Mouse (Mus musculus) ES-Bruce4 (cell line): ENCODE data around the gene Trp53bp1.

Experiments
- CTCF ChIP-seq: IDR thresholded peaks from one replicate; pipeline ENCODE4 v1.8.1; 2011; ENCODE audit warnings: low read depth, low read length
- EP300 ChIP-seq: IDR thresholded peaks from 2 replicates; pipeline ENCODE4 v1.6.1; 2011; ENCODE audit warnings: low read depth, low read length; ENCODE audit not compliant: insufficient read depth

DNA sequence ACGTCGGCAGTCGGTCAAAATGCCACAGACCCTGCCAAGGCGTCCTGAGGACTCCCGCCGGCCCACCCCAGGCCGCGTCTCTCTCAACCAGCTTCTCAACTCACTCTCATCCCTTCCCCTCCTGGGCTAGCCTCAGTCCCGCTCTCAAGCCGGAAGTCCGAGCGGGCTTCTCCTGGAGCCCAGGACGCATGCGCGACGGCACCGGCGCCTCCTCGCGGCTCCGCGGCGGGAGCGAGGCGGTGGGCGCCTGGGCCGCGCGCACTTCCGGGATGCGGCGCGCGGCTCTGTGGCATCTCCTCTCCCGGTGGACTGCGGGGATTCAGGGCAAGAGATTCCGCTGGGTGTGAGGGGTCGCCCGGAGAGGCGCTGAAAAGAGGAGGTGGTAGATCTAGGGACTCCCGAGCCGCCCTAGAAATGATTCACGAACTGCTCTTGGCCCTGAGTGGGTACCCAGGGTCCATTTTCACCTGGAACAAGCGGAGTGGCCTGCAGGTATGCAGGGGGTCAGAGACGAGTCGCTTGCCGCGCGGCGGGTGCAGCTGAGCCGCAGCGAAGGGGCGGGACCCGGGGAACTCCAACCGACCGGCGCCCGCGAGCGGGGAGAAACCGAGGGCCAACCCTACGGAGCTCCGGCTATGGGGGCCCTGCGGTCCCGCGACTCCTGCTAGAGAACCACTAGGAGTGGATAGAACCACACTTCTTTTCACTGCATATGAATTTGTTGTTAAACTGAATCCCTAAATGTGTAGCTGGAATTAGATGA, 100.0 kb downstream of the Trp53bp1 start, which contains the start of gene Zscan29:
- TF ChIP-seq CTCF (no peak), EP300 (no peak)
